Mouse (Mus musculus): ENCODE results near the gene Pik3cg. TPM values are rescaled to one million over a fixed set of nuclear protein-coding genes. Genes with fewer than 3 reads are reported as not detected.

The Pik3cg gene
- polyA plus RNA-seq, 1 experiment: 37.6 TPM

GRCm38 (mm10) chr12:32220387-32220786 is 11.9 kb upstream of the Pik3cg start:
- DNase-seq: no peak
- no peaks in the 10 kb centered on the region for H3K36me3 ChIP-seq (ENCODE audit: control insufficient read depth, insufficient read depth, low read length)
- no peak overlapping the region for H3K27ac ChIP-seq (ENCODE audit: control insufficient read depth, insufficient read depth, low read length)
- TF ChIP-seq CTCF (IDR thresholded peaks at IDR 0.05; ENCODE audit: borderline replicate concordance, control insufficient read depth, extremely low read depth, insufficient read depth, low read length, poor library complexity) (no peak), POLR2A (IDR thresholded peaks at IDR 0.05; ENCODE audit: control insufficient read depth, extremely low read depth, insufficient read depth, low read length, poor library complexity) (no peak)
- WGBS: 93% methylated on average over 1 of the region's 1 CpGs
- no peaks in the 10 kb centered on the region for H3K27me3 ChIP-seq (ENCODE audit: control insufficient read depth, insufficient read depth, low read length)
- no peak overlapping the region for H3K4me3 ChIP-seq (ENCODE audit: control insufficient read depth, insufficient read depth, low read length)
- H3K4me1 ChIP-seq (replicated peaks; ENCODE audit: control insufficient read depth, insufficient read depth, low read length): no peaks in the 10 kb centered on the region

GRCm38 (mm10) chr12:32215143-32215542 is 6.7 kb upstream of the Pik3cg start:
- TF ChIP-seq POLR2A (IDR thresholded peaks at IDR 0.05; ENCODE audit: control insufficient read depth, extremely low read depth, insufficient read depth, low read length, poor library complexity): no peak
- TF ChIP-seq CTCF (IDR thresholded peaks at IDR 0.05; ENCODE audit: borderline replicate concordance, control insufficient read depth, extremely low read depth, insufficient read depth, low read length, poor library complexity): no peak
- Histone ChIP-seq H3K4me3 (ENCODE audit: control insufficient read depth, insufficient read depth, low read length) (no peak overlapping the region), H3K36me3 (ENCODE audit: control insufficient read depth, insufficient read depth, low read length) (no peaks in the 10 kb centered on the region), H3K27ac (ENCODE audit: control insufficient read depth, insufficient read depth, low read length) (no peak overlapping the region), H3K4me1 (replicated peaks; ENCODE audit: control insufficient read depth, insufficient read depth, low read length) (peaks cover 13% of the 10 kb centered on the region), H3K27me3 (ENCODE audit: control insufficient read depth, insufficient read depth, low read length) (no peaks in the 10 kb centered on the region)
- DNase-seq: no peak
- 20% methylated on average over 6 of the region's 6 CpGs for WGBS

- 16% methylated on average over 5 of the region's 5 CpGs for WGBS
- peaks cover 24% of the 10 kb centered on the region for H3K4me1 ChIP-seq (replicated peaks; ENCODE audit: control insufficient read depth, insufficient read depth, low read length)
- peak; percentile 30 for DNase-seq
- no peak overlapping the region for H3K4me3 ChIP-seq (ENCODE audit: control insufficient read depth, insufficient read depth, low read length)
- TF ChIP-seq POLR2A (IDR thresholded peaks at IDR 0.05; ENCODE audit: control insufficient read depth, extremely low read depth, insufficient read depth, low read length, poor library complexity) (no peak), CTCF (IDR thresholded peaks at IDR 0.05; ENCODE audit: borderline replicate concordance, control insufficient read depth, extremely low read depth, insufficient read depth, low read length, poor library complexity) (no peak)
- H3K36me3 ChIP-seq (ENCODE audit: control insufficient read depth, insufficient read depth, low read length): no peaks in the 10 kb centered on the region
- H3K27me3 ChIP-seq (ENCODE audit: control insufficient read depth, insufficient read depth, low read length): no peaks in the 10 kb centered on the region
- no peak overlapping the region for H3K27ac ChIP-seq (ENCODE audit: control insufficient read depth, insufficient read depth, low read length)
Observed at GRCm38 (mm10) chr12:32212702-32213101, 4.2 kb upstream of the Pik3cg start.

GRCm38 (mm10) chr12:32212156-32212555 is 3.7 kb upstream of the Pik3cg start:
- no peak for TF ChIP-seq CTCF (IDR thresholded peaks at IDR 0.05; ENCODE audit: borderline replicate concordance, control insufficient read depth, extremely low read depth, insufficient read depth, low read length, poor library complexity)
- no peak for TF ChIP-seq POLR2A (IDR thresholded peaks at IDR 0.05; ENCODE audit: control insufficient read depth, extremely low read depth, insufficient read depth, low read length, poor library complexity)
- no peak overlapping the region for H3K27ac ChIP-seq (ENCODE audit: control insufficient read depth, insufficient read depth, low read length)
- H3K27me3 ChIP-seq (ENCODE audit: control insufficient read depth, insufficient read depth, low read length): no peaks in the 10 kb centered on the region
- H3K36me3 ChIP-seq (ENCODE audit: control insufficient read depth, insufficient read depth, low read length): no peaks in the 10 kb centered on the region
- WGBS: 93% methylated on average over 5 of the region's 5 CpGs
- peaks cover 24% of the 10 kb centered on the region for H3K4me1 ChIP-seq (replicated peaks; ENCODE audit: control insufficient read depth, insufficient read depth, low read length)
- no peak for DNase-seq
- H3K4me3 ChIP-seq (ENCODE audit: control insufficient read depth, insufficient read depth, low read length): no peak overlapping the region

GRCm38 (mm10) chr12:32211257-32211656 is 2.8 kb upstream of the Pik3cg start:
- no peaks in the 10 kb centered on the region for H3K36me3 ChIP-seq (ENCODE audit: control insufficient read depth, insufficient read depth, low read length)
- DNase-seq: no peak
- no peak for TF ChIP-seq POLR2A (IDR thresholded peaks at IDR 0.05; ENCODE audit: control insufficient read depth, extremely low read depth, insufficient read depth, low read length, poor library complexity)
- no peak for TF ChIP-seq CTCF (IDR thresholded peaks at IDR 0.05; ENCODE audit: borderline replicate concordance, control insufficient read depth, extremely low read depth, insufficient read depth, low read length, poor library complexity)
- H3K27ac ChIP-seq (ENCODE audit: control insufficient read depth, insufficient read depth, low read length): no peak overlapping the region
- WGBS: 93% methylated on average over 4 of the region's 4 CpGs
- peaks cover 28% of the 10 kb centered on the region for H3K4me1 ChIP-seq (replicated peaks; ENCODE audit: control insufficient read depth, insufficient read depth, low read length)
- no peaks in the 10 kb centered on the region for H3K27me3 ChIP-seq (ENCODE audit: control insufficient read depth, insufficient read depth, low read length)
- H3K4me3 ChIP-seq (ENCODE audit: control insufficient read depth, insufficient read depth, low read length): no peak overlapping the region

GRCm38 (mm10) chr12:32208951-32209350 is 492 bp upstream of the Pik3cg start:
- Histone ChIP-seq H3K36me3 (ENCODE audit: control insufficient read depth, insufficient read depth, low read length) (peaks cover 18% of the 10 kb centered on the region), H3K27ac (ENCODE audit: control insufficient read depth, insufficient read depth, low read length) (peak overlapping the region; percentile 52), H3K27me3 (ENCODE audit: control insufficient read depth, insufficient read depth, low read length) (no peaks in the 10 kb centered on the region), H3K4me1 (replicated peaks; ENCODE audit: control insufficient read depth, insufficient read depth, low read length) (peaks cover 30% of the 10 kb centered on the region), H3K4me3 (ENCODE audit: control insufficient read depth, insufficient read depth, low read length) (no peak overlapping the region; the same call in 1 of the 2 replicates)
- no peak for TF ChIP-seq POLR2A (IDR thresholded peaks at IDR 0.05; ENCODE audit: control insufficient read depth, extremely low read depth, insufficient read depth, low read length, poor library complexity)
- no peak for TF ChIP-seq CTCF (IDR thresholded peaks at IDR 0.05; ENCODE audit: borderline replicate concordance, control insufficient read depth, extremely low read depth, insufficient read depth, low read length, poor library complexity)
- WGBS: 33% methylated on average over 2 of the region's 2 CpGs
- DNase-seq: peak; percentile 18

GRCm38 (mm10) chr12:32207141-32207540 is 1.3 kb downstream of the Pik3cg start:
- 18% methylated on average over 3 of the region's 3 CpGs for WGBS
- H3K4me3 ChIP-seq (ENCODE audit: control insufficient read depth, insufficient read depth, low read length): no peak overlapping the region
- no peak for DNase-seq
- TF ChIP-seq POLR2A (IDR thresholded peaks at IDR 0.05; ENCODE audit: control insufficient read depth, extremely low read depth, insufficient read depth, low read length, poor library complexity) (no peak), CTCF (IDR thresholded peaks at IDR 0.05; ENCODE audit: borderline replicate concordance, control insufficient read depth, extremely low read depth, insufficient read depth, low read length, poor library complexity) (no peak)
- H3K36me3 ChIP-seq (ENCODE audit: control insufficient read depth, insufficient read depth, low read length): peaks cover 25% of the 10 kb centered on the region
- no peak overlapping the region; the same call in 1 of the 2 replicates for H3K27ac ChIP-seq (ENCODE audit: control insufficient read depth, insufficient read depth, low read length)
- H3K4me1 ChIP-seq (replicated peaks; ENCODE audit: control insufficient read depth, insufficient read depth, low read length): peaks cover 23% of the 10 kb centered on the region
- H3K27me3 ChIP-seq (ENCODE audit: control insufficient read depth, insufficient read depth, low read length): no peaks in the 10 kb centered on the region

Data from thymus, adult 2 months (tissue).